Mouse (Mus musculus): ENCODE data around the gene Igdcc3. TPM values are rescaled to one million over a fixed set of nuclear protein-coding genes. Genes with fewer than 3 reads are reported as not detected.
"Not testable (repeated sequence)": the region's sequence is repeated elsewhere in the genome, so short reads cannot be mapped to it uniquely, and the experiment has no call there.

Igdcc3 gene
- total RNA-seq, 2 experiments from 2014 or later = 0.08 TPM; not detected in 1

DNA sequence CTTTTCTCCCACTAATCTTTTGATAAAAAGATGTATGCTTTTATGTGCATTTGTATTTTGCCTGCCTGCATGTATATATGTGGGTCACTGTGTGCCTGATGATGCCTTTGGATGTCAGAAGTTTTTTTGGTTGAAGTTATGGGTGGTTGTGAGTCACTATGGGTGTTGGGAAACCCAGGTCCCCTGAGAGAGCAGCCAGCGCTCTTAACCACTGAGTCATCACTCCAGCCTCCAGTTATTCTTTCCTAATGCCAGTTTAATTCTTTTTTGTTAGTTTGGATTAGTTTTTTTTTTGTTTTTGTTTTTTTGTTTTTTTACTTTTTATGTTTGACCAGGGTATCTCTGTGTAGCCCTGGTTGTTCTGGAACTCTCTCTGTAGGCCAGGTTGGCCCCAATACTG is 59.6 kb downstream of the Igdcc3 start:
- peak; percentile 41 to 51 for DNase-seq
- intact Hi-C loops (cut with DNase I) = no loop called here

- intact Hi-C loops (cut with DNase I) = no loop called here
Observed at GRCm38 (mm10) chr9:65201021-65201380, 60.0 kb downstream of the Igdcc3 start.

GRCm38 (mm10) chr9:65201381-65202164 is 60.6 kb downstream of the Igdcc3 start:
- intact Hi-C loops (cut with DNase I) = no loop called here
- peak; percentile 83 to 85 for DNase-seq

More at GRCm38 (mm10) chr9:65201021-65201380, 60.0 kb downstream of the Igdcc3 start:
- no peak for DNase-seq

DNA sequence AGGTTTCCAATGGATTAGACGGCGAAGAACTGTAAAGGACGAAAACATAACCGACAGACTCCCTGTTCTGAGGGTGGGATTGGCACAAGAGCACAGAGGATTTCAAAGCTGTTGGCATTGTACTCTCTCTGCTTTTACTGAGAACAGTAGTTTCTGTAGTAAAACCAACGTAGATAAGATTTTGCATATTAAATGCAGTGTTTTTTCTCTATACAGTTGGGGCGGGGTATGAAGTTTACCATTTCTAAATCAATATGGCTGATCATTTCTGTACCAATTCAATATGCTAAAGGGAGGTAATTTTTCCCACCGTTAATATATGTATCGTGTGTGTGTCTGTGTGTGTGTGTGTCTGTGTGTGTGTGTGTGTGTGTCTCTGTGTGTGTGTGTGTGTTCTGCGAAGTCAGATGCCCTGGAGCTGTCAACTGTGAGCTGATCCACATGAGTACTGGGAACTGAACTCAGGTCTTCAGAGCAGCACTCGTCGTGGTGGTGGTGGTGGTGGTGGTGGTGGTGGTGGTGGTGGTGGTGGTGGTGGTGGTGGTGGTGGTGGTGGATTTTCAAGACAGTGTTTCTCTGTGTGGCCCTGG is 61.3 kb downstream of the Igdcc3 start:
- intact Hi-C loops (cut with DNase I) = no loop called here
- DNase-seq = no peak

DNA sequence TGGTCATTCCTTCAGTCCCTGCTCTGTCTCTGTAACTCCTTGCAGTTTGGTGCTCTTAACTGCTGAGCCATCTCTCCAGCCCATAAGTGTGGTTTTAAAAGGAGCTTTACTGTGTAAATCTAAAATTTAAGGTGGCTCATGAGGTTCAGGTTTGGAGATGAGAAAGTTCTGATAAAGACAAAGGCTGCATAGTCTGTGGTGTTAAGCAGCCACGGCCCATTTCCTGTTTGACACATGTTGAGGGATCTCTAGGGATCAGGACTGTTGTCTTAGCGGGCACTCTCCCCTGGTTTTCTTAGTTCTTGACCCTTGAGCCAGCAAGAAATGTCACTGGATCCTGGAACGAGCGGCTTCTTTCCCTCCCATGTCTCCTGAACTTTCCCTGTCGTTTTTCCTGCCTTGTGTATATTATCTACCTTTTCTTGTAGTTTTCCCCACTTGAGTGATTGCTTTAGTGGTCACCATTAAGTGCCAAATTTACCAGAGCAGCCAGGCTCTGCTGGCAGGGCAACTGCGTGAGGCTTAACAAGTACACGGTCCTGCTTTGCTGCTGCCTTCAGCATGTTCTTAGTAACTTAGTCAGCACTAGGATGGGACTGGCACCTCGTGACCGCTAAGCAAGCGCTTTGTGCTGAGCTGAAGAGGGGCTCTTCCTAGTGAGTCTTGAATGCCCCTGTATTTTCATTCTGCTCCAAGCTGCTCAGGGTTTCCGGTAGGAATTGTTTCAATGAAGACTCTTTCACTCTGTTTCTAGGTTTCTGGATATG is 64.2 kb downstream of the Igdcc3 start:
- intact Hi-C loops (cut with DNase I) = no loop called here
- no peak for DNase-seq

- DNase-seq; intact Hi-C loops (cut with DNase I): not testable (repeated sequence)
Observed at GRCm38 (mm10) chr9:65207041-65207815, 66.2 kb downstream of the Igdcc3 start.

DNA sequence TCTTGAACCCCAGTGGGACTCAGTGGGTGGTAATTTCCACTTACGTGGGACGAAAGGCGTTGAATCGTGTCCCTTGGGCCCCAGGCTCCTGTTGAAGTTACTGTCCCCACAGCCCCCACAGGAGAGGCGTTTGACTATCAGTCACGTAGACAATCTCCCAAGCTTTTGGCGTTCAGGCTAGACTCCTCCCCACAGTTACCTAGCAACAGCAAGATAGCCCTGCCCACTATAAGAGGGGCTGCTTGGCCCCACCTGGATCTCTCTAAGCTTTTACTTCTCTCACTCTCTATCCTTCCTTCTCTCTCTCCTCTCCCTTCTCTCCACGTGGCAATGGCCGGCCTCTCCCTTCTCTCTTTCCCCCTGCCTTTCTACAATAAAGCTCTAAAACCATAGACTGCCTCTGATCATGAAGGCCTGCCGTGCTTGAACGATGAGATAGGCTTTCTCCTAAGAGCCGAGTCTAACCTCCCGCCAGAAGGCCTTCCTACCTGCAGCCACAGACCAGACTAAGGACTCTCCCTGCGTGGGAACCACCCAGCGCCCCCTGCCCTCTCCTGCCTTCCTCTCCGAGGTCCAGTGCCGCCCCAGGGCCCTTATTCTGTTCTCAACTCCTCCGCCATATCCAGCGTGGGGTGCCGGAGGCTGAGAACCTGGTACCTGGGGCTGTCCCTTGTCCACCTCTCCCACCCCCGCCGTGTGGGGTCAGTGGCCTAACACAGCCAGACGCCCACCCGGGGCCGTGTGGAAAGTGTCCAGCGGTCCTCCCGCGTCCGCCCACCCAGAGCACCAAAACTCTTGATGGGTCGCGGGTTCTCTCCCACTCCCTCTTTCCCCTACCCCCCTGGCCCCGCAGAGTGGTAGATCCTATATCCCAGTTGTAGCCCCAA is 67.5 kb downstream of the Igdcc3 start:
- no peak for DNase-seq
- intact Hi-C loops (cut with DNase I) = no loop called here

GRCm38 (mm10) chr9:65211598-65211997 is 70.6 kb downstream of the Igdcc3 start:
- no peak for DNase-seq
- intact Hi-C loops (cut with DNase I) = no loop called here

GRCm38 (mm10) chr9:65214425-65214777 is 73.4 kb downstream of the Igdcc3 start:
- intact Hi-C loops (cut with DNase I) = loop anchor here (2.0 kb wide), 1 partner anchor 18 kb away; no protein-coding TSS in a partner anchor
- peak in 1 of 2 experiments; percentile 43 for DNase-seq

- peak; percentile 86 to 94 for DNase-seq
- intact Hi-C loops (cut with DNase I) = loop anchor here (2.0 kb wide), 1 partner anchor 18 kb away; no protein-coding TSS in a partner anchor
Observed at GRCm38 (mm10) chr9:65214778-65215493, 73.9 kb downstream of the Igdcc3 start.

GRCm38 (mm10) chr9:65215494-65216126 is 74.6 kb downstream of the Igdcc3 start:
- intact Hi-C loops (cut with DNase I) = loop anchor here (2.0 kb wide), 1 partner anchor 19 kb away; no protein-coding TSS in a partner anchor
- no peak for DNase-seq

GRCm38 (mm10) chr9:65216972-65217371 is 76.0 kb downstream of the Igdcc3 start:
- DNase-seq = no peak
- intact Hi-C loops (cut with DNase I) = no loop called here

- no peak for DNase-seq
- intact Hi-C loops (cut with DNase I) = no loop called here
Observed at GRCm38 (mm10) chr9:65217661-65218060, 76.7 kb downstream of the Igdcc3 start.

DNA sequence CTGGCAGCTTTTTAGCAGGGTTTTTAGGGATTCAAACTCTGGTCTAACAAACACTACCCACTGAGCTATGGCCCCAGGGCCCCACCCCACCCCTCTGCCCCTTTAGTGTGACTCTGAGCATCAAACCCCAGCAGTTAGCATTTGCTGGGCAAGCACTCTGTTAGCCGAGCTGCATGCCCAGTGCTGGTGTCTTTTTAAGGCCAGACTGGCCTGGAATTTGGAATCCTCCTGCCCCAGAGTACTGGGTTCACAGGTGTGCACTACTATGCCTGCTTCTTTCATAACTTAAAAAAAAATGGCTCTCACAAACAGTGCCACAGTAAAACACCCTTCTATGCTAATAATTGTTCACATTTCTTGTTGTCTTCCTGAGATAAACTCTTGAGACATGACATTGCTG is 77.9 kb downstream of the Igdcc3 start:
- intact Hi-C loops (cut with DNase I) = no loop called here
- no peak for DNase-seq

GRCm38 (mm10) chr9:65220398-65220797 is 79.4 kb downstream of the Igdcc3 start:
- DNase-seq = not testable (repeated sequence)
- intact Hi-C loops (cut with DNase I) = loop anchor here (10.0 kb wide), 1 partner anchor 214 kb away; the partner anchor contains the start of gene Mtfmt

DNA sequence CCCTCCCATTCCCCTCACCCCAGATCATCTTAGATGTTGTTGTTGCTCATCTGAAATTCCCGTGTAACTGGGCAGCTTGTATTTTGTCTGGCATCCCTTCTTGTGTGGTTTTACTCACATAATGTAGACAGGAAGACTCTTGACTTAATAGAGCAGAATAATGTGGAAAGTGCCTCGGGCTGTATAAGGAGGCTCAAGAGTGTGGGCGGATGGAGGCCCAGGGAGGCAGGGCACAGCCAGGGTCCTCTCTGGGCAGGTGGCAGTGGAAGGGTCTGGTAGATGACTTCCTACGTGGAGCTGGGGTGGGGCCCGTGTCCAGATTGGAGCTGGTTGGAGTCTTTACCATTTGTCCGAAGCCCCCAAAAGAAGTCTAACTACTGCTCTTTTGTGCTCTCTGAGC is 82.9 kb downstream of the Igdcc3 start:
- no peak for DNase-seq
- intact Hi-C loops (cut with DNase I) = loop anchor here (10.0 kb wide), 1 partner anchor 211 kb away; the partner anchor contains the start of gene Mtfmt

DNA sequence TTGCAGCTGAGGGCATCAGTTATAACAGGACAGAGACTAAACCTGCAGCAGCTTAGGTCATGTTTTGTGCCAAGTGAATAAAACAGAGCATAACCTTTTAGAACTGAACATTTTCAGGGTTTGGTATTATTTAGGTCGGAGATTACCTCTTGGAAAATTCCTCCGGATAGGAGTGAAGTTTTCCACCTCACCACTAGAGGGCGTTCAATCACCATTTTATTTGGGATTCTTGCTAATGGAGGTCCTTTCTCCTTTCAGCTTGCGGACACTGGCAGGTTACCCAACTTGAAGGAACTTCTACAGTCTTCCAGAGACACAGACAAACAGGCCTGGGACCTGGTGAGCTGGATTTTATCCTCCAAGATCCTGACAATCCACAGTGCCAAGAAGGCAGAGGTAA is 84.8 kb downstream of the Igdcc3 start:
- DNase-seq = no peak
- intact Hi-C loops (cut with DNase I) = loop anchor here (2.0 to 10.0 kb wide), 2 partner anchors 57 to 209 kb away; partner anchors contain the start of gene Mtfmt

DNA sequence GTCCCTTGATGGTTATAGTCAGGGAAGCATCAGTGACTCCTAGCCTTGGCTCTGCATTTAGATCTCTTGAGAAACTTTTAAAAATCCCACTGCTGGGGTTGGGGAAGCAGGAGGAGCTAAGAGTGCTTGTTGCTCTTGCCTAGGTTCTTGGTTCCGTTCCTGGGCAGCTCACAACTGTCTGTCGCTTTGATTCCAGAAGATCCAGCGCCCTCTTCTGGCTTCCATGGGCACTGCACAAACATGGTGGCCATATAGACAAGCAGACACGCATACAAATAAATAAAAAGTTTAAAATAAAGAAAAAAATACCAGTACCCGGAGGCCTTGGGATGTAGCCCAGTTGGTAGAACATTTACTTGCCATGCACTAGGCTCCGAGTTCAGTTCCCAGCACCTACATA is 89.3 kb downstream of the Igdcc3 start:
- intact Hi-C loops (cut with DNase I) = no loop called here
- no peak for DNase-seq

Data from heart, postnatal 36 days (tissue).